In genomic region chr17:31384968-31385627, GRCm38 (mm10) we compare ENCODE assay signal across 8 mouse cellular contexts. TPM values are rescaled to one million over a fixed set of nuclear protein-coding genes. Genes with fewer than 3 reads are reported as not detected.
DNase-seq lines count a peak whose midpoint lies in the region; ATAC-seq and TF ChIP-seq lines count a peak whose summit lies in the region.

No protein-coding gene starts in this region.

- peaks cover 53% of the 10 kb centered on the region for H3K4me1 ChIP-seq in embryonic facial prominence, embryonic 10.5 days
- peaks cover 37% of the 10 kb centered on the region for H3K4me1 ChIP-seq in heart, embryonic 12.5 days (replicated peaks)
- H3K4me1 ChIP-seq in limb, embryonic 14.5 days (ENCODE audit: control insufficient read depth, insufficient read depth, low read length), result peaks cover 29% of the 10 kb centered on the region

- WGBS in embryonic facial prominence, embryonic 10.5 days, result 3% methylated on average over 8 of the region's 8 CpGs
- WGBS in heart, embryonic 12.5 days, result 12% methylated on average over 8 of the region's 8 CpGs
- WGBS in limb, embryonic 14.5 days, result 8% methylated on average over 8 of the region's 8 CpGs

- H3K9me3 ChIP-seq in embryonic facial prominence, embryonic 10.5 days, result no peaks in the 10 kb centered on the region
- H3K9me3 ChIP-seq in heart, embryonic 12.5 days (replicated peaks), result no peaks in the 10 kb centered on the region
- no peaks in the 10 kb centered on the region for H3K9me3 ChIP-seq in limb, embryonic 14.5 days (ENCODE audit: control insufficient read depth, low read length)

- TF ChIP-seq POLR2A in limb, embryonic 14.5 days (IDR thresholded peaks at IDR 0.05; ENCODE audit: borderline replicate concordance, extremely low read depth, insufficient read depth, insufficient read length), result no peak

- H3K4me2 ChIP-seq in heart, embryonic 12.5 days, result peak overlapping the region; percentile 93
- H3K4me2 ChIP-seq in limb, embryonic 14.5 days (replicated peaks; ENCODE audit: low read depth, low read length, severe bottlenecking), result peak overlapping the region; percentile 58

- H3K4me3 ChIP-seq in embryonic facial prominence, embryonic 10.5 days, result peak overlapping the region; percentile 83
- H3K4me3 ChIP-seq in heart, embryonic 12.5 days, result no peak overlapping the region
- no peak overlapping the region for H3K4me3 ChIP-seq in limb, embryonic 14.5 days (replicated peaks; ENCODE audit: low read length)

- peak overlapping the region; percentile 26; the same call in 1 of the 2 replicates for H3K9ac ChIP-seq in heart, embryonic 12.5 days
- H3K9ac ChIP-seq in limb, embryonic 14.5 days (ENCODE audit: low read depth, low read length, severe bottlenecking), result no peak overlapping the region

- peaks cover 48% of the 10 kb centered on the region for H3K27me3 ChIP-seq in embryonic facial prominence, embryonic 10.5 days (replicated peaks; ENCODE audit: low read depth, poor library complexity, severe bottlenecking)
- H3K27me3 ChIP-seq in heart, embryonic 12.5 days (replicated peaks), result peaks cover 32% of the 10 kb centered on the region
- H3K27me3 ChIP-seq in limb, embryonic 14.5 days (ENCODE audit: control insufficient read depth, insufficient read depth, low read length), result no peaks in the 10 kb centered on the region

- ATAC-seq in heart, embryonic 12.5 days (ENCODE audit: insufficient number of reproducible peaks, low FRiP score), result no peak
- ATAC-seq in limb, embryonic 14.5 days (ENCODE audit: low FRiP score, low read depth), result no peak

- no peaks in the 10 kb centered on the region for H3K36me3 ChIP-seq in embryonic facial prominence, embryonic 10.5 days (replicated peaks)
- H3K36me3 ChIP-seq in heart, embryonic 12.5 days, result no peaks in the 10 kb centered on the region
- H3K36me3 ChIP-seq in limb, embryonic 14.5 days (ENCODE audit: control insufficient read depth, insufficient read depth, low read length), result no peaks in the 10 kb centered on the region

- H3K27ac ChIP-seq in embryonic facial prominence, embryonic 10.5 days (replicated peaks), result peak overlapping the region; percentile 85
- peak overlapping the region; percentile 19; the same call in 1 of the 2 replicates for H3K27ac ChIP-seq in heart, embryonic 12.5 days (ENCODE audit: poor library complexity, severe bottlenecking)
- H3K27ac ChIP-seq in limb, embryonic 14.5 days (replicated peaks; ENCODE audit: low read depth, low read length), result peak overlapping the region; percentile 55

- peak; percentile 81 for DNase-seq in ES-CJ7 (ENCODE audit: low read depth, low spot score)
- DNase-seq in embryonic facial prominence, embryonic 10.5 days (ENCODE audit: low spot score), result peak; percentile 62
- peak; percentile 61 for DNase-seq in limb, embryonic 14.5 days (ENCODE audit: low spot score)
- peak; percentile 32 for DNase-seq in skeletal muscle tissue, adult 2 months (ENCODE audit: low read depth, low spot score)
- DNase-seq in spleen, adult 12 weeks (ENCODE audit: low spot score), result no peak
- no peak for DNase-seq in adrenal gland, adult 18-20 months (ENCODE audit: low spot score in 2 of 2)
- DNase-seq in right cerebral cortex, postnatal 4 days, result no peak

RNA-seq across cellular contexts. Expression of gene Pde9a, which starts 0.9 kb away (rescaled TPM):
- polyA plus RNA-seq in embryonic facial prominence, embryonic 10.5 days (2016; fragmentation: Nextera tagmentation; extraction: Ambion mirVana), result 16.9 and 18.9 TPM in 2 replicates
- 5.5 and 5.6 TPM in 2 replicates for polyA plus RNA-seq in heart, embryonic 12.5 days (2016; fragmentation: Nextera tagmentation; extraction: Ambion mirVana)
- polyA plus RNA-seq in limb, embryonic 14.5 days (2012; rRNA removed), result 47.3 and 77.7 TPM in 2 replicates
- 27.2 and 33.5 TPM in 2 replicates for polyA plus RNA-seq in limb, embryonic 14.5 days (2014; fragmentation: Nextera tagmentation; extraction: Ambion mirVana)
- 1 to 10 TPM; 1.9 to 2.6 TPM for total RNA-seq in adrenal gland, adult 18-20 months (2021)

Comparison
In these comparisons a context has a peak if more than half of its experiments do, and no peak if none do; other contexts are left out.
1. DNase-seq: peak in ES-CJ7 (single experiment), embryonic facial prominence, embryonic 10.5 days (single experiment), limb, embryonic 14.5 days (single experiment) and skeletal muscle tissue, adult 2 months (single experiment); none in spleen, adult 12 weeks (single experiment), adrenal gland, adult 18-20 months (0 of 2) and right cerebral cortex, postnatal 4 days (single experiment).
2. H3K27ac ChIP-seq: peak in every context shown above with its lines; median percentile 85 in embryonic facial prominence, embryonic 10.5 days; 55 in limb, embryonic 14.5 days; 19 in heart, embryonic 12.5 days.